Mouse (Mus musculus): ENCODE results near the gene Rad51b.

Rad51b gene

DNA sequence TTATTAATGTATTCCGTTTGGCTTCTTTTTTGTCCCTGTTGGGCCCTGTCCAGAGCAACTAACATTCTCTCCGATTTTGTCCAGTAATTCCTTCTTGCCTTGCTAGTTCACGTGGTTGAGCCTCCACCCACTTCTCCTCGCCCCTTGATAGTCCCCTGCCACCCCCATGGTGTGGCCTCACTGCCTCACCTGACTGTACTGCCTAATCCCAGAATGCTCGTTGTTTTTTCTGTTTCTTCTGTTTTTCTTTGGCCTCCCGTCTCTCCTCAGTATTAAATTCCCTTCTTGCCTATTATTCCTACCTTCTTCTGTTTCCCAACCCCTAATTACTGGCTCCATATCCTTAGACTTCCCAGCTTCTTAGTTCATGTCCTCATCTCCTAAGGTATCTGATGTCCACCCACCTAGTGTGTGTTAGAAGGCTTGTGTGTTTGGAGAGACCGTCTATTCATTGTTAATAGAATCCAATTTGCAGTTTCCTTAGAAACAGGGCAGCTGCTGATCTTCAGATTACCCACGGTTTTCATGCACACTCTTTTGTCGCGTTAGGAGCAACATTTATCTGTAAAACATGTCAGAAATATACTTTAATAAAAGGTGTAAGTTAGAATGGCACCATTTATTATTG lies 233.3 kb downstream of the Rad51b start:
- no peak for DNase-seq (ENCODE audit: low spot score in 2 of 2)

DNA sequence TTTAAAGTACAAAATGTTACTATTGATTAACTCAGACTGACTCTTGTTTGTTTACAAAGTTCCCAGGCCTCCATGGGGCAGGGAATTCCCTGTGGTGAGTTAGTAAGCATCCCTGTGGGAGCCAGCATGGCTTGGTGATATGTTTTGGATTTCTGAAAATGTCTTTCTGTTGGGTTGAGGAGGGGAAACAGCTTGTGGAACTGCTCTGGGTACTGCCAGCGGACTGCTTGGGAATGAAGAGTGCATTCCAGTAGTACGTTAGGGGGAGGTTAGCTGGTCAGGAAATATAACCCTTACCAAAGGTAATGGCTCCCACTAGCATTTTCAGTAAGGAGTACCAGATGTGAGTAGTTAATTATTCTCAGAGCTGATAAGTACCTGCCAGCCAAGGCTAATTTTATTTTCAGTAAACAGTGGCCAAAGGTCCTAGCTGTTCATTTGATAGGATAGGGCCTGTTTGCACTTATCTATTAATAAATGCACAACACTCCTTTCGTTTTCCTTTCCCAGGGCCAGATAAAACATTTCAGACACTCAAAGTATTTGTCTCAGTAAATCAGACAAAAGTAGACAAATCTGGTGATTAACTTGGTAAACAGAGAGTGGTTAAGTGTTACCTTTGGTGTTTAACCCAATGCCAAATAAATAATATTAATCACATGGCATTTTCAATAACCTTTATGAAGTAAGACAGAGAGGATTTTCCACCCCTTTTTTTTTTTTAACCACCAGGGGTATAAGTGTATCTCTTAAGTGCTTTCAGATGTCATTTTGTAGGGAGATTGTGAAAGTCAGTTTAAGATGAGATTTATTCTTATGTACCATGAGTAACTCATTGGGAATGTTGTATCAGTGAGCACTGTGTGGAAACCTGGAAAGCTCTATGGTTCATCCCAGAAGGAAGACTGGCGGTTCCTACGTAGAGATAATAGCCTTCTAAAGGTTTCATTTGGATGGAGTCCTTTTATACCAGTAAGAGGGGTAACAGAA lies 235.0 kb downstream of the Rad51b start:
- DNase-seq (ENCODE audit: low spot score in 2 of 2): no peak

- no peak for DNase-seq (ENCODE audit: low spot score in 2 of 2)
Observed at GRCm38 (mm10) chr12:79534778-79535177, 237.7 kb downstream of the Rad51b start.

DNA sequence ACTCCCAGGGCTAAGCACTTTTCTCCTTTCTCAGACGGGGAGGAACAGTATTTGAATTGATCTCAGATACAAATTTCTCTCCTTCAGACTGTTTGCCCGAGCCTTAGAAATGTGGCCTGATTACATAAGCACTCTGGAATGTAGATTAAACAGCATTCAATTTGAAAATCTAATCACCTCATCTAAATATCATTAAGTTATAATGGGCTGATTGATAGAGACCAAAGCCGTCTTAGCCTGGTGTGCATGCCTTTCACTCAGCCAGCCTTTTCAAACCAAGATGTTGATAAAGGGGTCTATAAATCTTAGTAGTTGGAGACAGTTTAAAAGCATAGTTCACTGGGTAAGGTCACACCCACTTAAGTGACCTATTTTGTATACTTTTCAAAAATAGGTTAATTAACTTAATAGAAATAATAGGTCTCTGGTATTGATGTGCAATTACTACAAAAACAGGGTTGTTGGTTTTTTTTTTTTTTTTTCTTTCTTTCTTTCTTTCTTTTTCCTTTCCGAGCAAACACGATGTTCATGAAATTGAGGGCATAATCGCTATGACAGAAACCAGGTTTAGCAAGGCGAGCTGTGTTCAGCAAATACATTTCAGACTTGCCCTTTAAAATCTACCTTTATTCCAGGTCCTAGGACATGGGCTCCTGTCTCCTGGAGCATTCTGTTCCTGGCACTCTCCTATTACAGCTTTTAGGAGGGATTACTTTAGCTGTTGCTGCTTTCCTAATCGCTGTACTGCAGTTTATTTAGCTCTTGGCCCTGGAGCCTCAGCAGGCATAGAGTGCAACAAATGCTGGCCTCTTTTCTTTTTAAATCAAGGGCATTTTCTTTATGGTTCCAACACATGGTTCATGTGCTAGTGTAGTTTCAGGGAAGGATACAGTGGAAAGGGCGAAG lies 238.7 kb downstream of the Rad51b start:
- DNase-seq (ENCODE audit: low spot score in 2 of 2): no peak

GRCm38 (mm10) chr12:79540176-79540575 lies 243.1 kb downstream of the Rad51b start:
- DNase-seq (ENCODE audit: low spot score in 2 of 2): no peak

DNA sequence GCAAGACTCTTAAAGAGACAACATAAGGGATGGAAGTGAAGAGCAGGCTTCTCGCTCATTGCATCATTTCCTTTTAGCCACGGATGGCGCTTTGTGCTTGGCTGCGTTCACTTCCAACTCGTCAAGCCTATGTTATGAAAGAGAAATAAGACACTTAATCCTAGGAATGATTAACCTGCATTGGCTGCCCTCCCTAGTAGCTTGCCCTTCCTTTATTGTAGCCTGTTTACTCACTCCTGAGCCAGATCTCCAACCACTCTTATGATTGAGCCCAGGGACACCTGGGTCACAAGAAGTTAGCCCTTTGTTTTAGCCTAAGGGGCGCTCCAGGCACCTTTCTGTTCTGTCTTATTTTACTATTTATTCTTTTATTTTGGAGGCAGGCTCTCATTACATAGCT lies 244.5 kb downstream of the Rad51b start:
- DNase-seq (ENCODE audit: low spot score in 2 of 2): no peak

DNA sequence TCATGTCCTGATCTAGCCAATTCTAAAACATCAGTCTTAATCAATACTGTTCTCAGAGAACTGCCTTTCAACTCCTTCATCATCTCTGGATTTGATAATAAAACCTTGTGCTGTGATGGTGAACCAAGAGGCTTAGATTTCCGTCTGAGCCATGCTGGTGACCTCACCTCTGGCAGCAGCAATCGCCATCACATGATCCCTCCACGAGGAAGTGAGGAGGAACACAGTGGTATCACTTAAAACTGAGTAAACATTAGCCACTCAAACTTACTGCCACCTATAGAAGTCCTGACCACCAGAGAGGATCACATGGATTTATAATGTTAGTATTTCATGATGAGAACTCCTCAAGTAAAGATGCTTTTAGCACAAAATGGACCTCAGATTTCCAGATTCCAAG lies 248.0 kb downstream of the Rad51b start:
- DNase-seq (ENCODE audit: low spot score in 2 of 2): no peak

- DNase-seq (ENCODE audit: low spot score in 2 of 2): no peak
Observed at GRCm38 (mm10) chr12:79547556-79547955, 250.5 kb downstream of the Rad51b start.

- no peak for DNase-seq (ENCODE audit: low spot score in 2 of 2)
Observed at GRCm38 (mm10) chr12:79548607-79549330, 251.7 kb downstream of the Rad51b start.

- DNase-seq (ENCODE audit: low spot score in 2 of 2): no peak
Observed at GRCm38 (mm10) chr12:79550049-79550682, 253.1 kb downstream of the Rad51b start.

GRCm38 (mm10) chr12:79551274-79551673 lies 254.2 kb downstream of the Rad51b start:
- no peak for DNase-seq (ENCODE audit: low spot score in 2 of 2)

DNA sequence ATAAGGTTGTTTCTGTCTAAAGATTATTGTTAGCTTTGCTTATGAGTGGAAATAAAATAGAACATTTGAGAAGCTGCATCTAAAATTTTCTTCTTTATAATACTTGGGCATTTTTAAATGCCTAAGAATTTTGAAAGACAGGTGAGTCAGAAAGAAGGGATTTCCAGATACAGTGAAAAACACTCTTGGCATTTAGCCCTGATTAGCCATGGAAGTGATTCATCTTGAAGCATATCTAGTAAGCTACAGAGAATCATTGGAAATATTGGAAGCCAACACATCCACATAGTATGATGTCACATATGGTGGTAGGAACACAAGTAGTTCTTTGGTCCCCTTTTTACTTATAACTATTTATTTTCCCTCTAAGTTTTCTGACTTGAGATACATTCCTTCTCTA lies 256.0 kb downstream of the Rad51b start:
- no peak for DNase-seq (ENCODE audit: low spot score in 2 of 2)

- DNase-seq (ENCODE audit: low spot score in 2 of 2): no peak
Observed at GRCm38 (mm10) chr12:79557904-79558303, 260.8 kb downstream of the Rad51b start.

DNA sequence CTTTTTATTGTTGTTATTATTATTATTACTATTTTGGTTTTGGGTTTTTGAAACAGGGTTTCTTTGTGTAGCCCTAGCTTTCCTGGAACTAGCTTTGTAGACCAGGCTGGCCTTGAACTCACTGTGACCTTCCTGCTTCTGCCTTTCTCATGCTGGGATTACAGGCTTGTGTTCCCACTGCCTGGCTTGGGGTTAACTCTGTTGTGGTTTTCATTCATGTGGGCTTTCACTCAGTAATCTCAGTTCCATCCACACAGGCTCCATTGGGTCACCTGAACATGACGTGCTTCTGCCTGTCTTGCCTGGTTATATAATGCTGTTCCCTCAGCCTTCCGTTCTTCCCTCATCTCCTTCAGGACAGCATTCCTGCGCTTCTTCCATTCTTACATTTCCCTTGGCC lies 261.6 kb downstream of the Rad51b start:
- DNase-seq (ENCODE audit: low spot score in 2 of 2): no peak

- DNase-seq (ENCODE audit: low spot score in 2 of 2): no peak
Observed at GRCm38 (mm10) chr12:79559410-79560015, 262.4 kb downstream of the Rad51b start.

- no peak for DNase-seq (ENCODE audit: low spot score in 2 of 2)
Observed at GRCm38 (mm10) chr12:79560084-79560699, 263.1 kb downstream of the Rad51b start.

GRCm38 (mm10) chr12:79560893-79561292 lies 263.8 kb downstream of the Rad51b start:
- no peak for DNase-seq (ENCODE audit: low spot score in 2 of 2)

GRCm38 (mm10) chr12:79574159-79575040 lies 277.3 kb downstream of the Rad51b start:
- no peak for DNase-seq (ENCODE audit: low spot score in 2 of 2)

- DNase-seq (ENCODE audit: low spot score in 2 of 2): no peak
Observed at GRCm38 (mm10) chr12:79575041-79575541, 278.0 kb downstream of the Rad51b start.
